Comparison of ENCODE assay signal across 8 mouse cellular contexts in the genomic region with DNA sequence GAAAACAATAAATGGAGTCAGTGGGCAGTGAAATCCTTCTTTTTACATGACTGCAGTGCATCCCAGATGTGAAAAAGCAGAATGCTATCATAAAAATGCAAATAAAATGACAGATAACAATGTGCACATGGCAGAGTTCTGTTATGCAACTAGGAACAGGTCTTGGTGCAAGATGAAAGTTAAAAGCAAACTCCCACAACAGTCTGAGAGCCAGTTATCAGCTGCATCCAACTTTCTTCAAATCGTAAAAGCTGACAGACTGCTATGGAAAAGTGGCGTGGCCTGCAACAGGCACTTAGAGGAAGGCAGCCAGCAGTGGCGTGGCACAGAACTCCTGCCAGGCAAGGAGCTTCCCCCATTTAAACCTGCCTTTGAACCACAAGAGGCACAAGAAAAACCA. TPM values are rescaled to one million over a fixed set of nuclear protein-coding genes. Genes with fewer than 3 reads are reported as not detected.
DNase-seq lines count a peak whose midpoint lies in the region; ATAC-seq and TF ChIP-seq lines count a peak whose summit lies in the region.

No protein-coding gene starts in this region.

- H3K27me3 ChIP-seq in hindbrain, embryonic 16.5 days (replicated peaks; ENCODE audit: control insufficient read depth, insufficient read depth, low read length): no peaks in the 10 kb centered on the region
- H3K27me3 ChIP-seq in midbrain, postnatal 0 days (ENCODE audit: insufficient read depth, low read length): no peaks in the 10 kb centered on the region

- TF ChIP-seq CTCF in layer of hippocampus, adult 2 months (conservative IDR thresholded peaks at IDR 0.05): no peak
- TF ChIP-seq CTCF in midbrain, postnatal 0 days (IDR thresholded peaks at IDR 0.05): no peak

- H3K9me3 ChIP-seq in hindbrain, embryonic 16.5 days (ENCODE audit: control insufficient read depth, low read length): no peaks in the 10 kb centered on the region
- H3K9me3 ChIP-seq in midbrain, postnatal 0 days (ENCODE audit: low read length): no peaks in the 10 kb centered on the region

- WGBS in hindbrain, embryonic 16.5 days: 17% methylated on average over 3 of the region's 3 CpGs
- WGBS in midbrain, postnatal 0 days: 15% methylated on average over 3 of the region's 3 CpGs

- peak overlapping the region; percentile 32; the same call in 1 of the 2 replicates for H3K27ac ChIP-seq in layer of hippocampus, adult 2 months
- H3K27ac ChIP-seq in brown adipose tissue, adult 24 weeks (replicated peaks; ENCODE audit: low read depth, low read length): 0 out of 2 replicates have a peak overlapping the region, but pooled peaks have one; percentile 76
- no peak overlapping the region for H3K27ac ChIP-seq in hindbrain, embryonic 16.5 days (ENCODE audit: low read depth, low read length)
- H3K27ac ChIP-seq in midbrain, postnatal 0 days (ENCODE audit: low read depth, low read length): no peak overlapping the region

- H3K36me3 ChIP-seq in hindbrain, embryonic 16.5 days (ENCODE audit: control insufficient read depth, insufficient read depth, low read length): no peaks in the 10 kb centered on the region
- no peaks in the 10 kb centered on the region for H3K36me3 ChIP-seq in midbrain, postnatal 0 days (ENCODE audit: insufficient read depth, low read length)

- peak overlapping the region; percentile 80 for H3K4me3 ChIP-seq in layer of hippocampus, adult 2 months
- peak overlapping the region; percentile 91 for H3K4me3 ChIP-seq in brown adipose tissue, adult 24 weeks (ENCODE audit: insufficient read depth, low read depth, low read length)
- peak overlapping the region; percentile 97 for H3K4me3 ChIP-seq in hindbrain, embryonic 16.5 days (ENCODE audit: low read length)
- peak overlapping the region; percentile 74 for H3K4me3 ChIP-seq in midbrain, postnatal 0 days (ENCODE audit: low read depth, low read length)

- H3K4me1 ChIP-seq in brown adipose tissue, adult 24 weeks (ENCODE audit: control insufficient read depth, insufficient read depth, insufficient read length, low read length): peaks cover 27% of the 10 kb centered on the region
- peaks cover 29% of the 10 kb centered on the region for H3K4me1 ChIP-seq in hindbrain, embryonic 16.5 days (ENCODE audit: control insufficient read depth, insufficient read depth, low read depth, low read length)
- peaks cover 26% of the 10 kb centered on the region; the same call in 1 of the 2 replicates for H3K4me1 ChIP-seq in midbrain, postnatal 0 days (ENCODE audit: insufficient read depth, low read length)

- ATAC-seq in hindbrain, embryonic 16.5 days: no peak
- ATAC-seq in midbrain, postnatal 0 days (ENCODE audit: low FRiP score): no peak

- no peak for DNase-seq in layer of hippocampus, adult 2 months (ENCODE audit: low spot score in 2 of 2)
- DNase-seq in layer of hippocampus, adult 9-11 months: no peak
- DNase-seq in midbrain, postnatal 0 days (ENCODE audit: low spot score): no peak
- DNase-seq in thymus, postnatal 0 days (ENCODE audit: low spot score): no peak
- no peak for DNase-seq in c-Kit-positive CD71-positive TER-119-positive erythroid progenitor cells, embryonic 14.5 days (ENCODE audit: low spot score)
- no peak for DNase-seq in cerebellum, postnatal 25 days

- H3K4me2 ChIP-seq in hindbrain, embryonic 16.5 days (ENCODE audit: low read length): peak overlapping the region; percentile 75
- H3K4me2 ChIP-seq in midbrain, postnatal 0 days (ENCODE audit: low read depth, low read length, poor library complexity, severe bottlenecking): peak overlapping the region; percentile 81

- H3K9ac ChIP-seq in hindbrain, embryonic 16.5 days (ENCODE audit: low read depth, low read length): peak overlapping the region; percentile 97
- no peak overlapping the region for H3K9ac ChIP-seq in midbrain, postnatal 0 days (replicated peaks; ENCODE audit: low read length, poor library complexity, severe bottlenecking)

RNA-seq across cellular contexts. Expression of a gene that starts 2.0 kb away (rescaled TPM):
- total RNA-seq in layer of hippocampus, adult 2 months (2021): 10 to 100 TPM; 79.8 to 80.8 TPM
- polyA plus RNA-seq in brown adipose tissue, adult 24 weeks (2012; ENCODE audit: insufficient read depth, insufficient read length, missing spikeins): 52.1 and 81.4 TPM in 2 replicates
- 51.3 and 51.6 TPM in 2 replicates for polyA plus RNA-seq in hindbrain, embryonic 16.5 days (2015; fragmentation: Nextera tagmentation; extraction: Ambion mirVana)
- 99.2 and 116 TPM in 2 replicates for total RNA-seq in midbrain, postnatal 0 days (2014; rRNA removed)
- polyA plus RNA-seq in midbrain, postnatal 0 days (2015; fragmentation: Nextera tagmentation; extraction: Ambion mirVana): 43.0 and 54.4 TPM in 2 replicates
- polyA plus RNA-seq in thymus, postnatal 0 days (2015; fragmentation: Nextera tagmentation; extraction: Ambion mirVana): 62.9 and 79.3 TPM in 2 replicates

Comparison
In these comparisons a context has a peak if more than half of its experiments do, and no peak if none do; other contexts are left out.
1. H3K27ac ChIP-seq: peak in layer of hippocampus, adult 2 months (single experiment) and brown adipose tissue, adult 24 weeks (single experiment); none in hindbrain, embryonic 16.5 days (single experiment) and midbrain, postnatal 0 days (single experiment).
2. Peak in every context shown above with its lines, with median percentiles within 50 percentile points of each other: H3K4me3 ChIP-seq.